Mouse (Mus musculus) limb, embryonic 12.5 days (tissue): ENCODE results near the gene Skor1. TPM values are rescaled to one million over a fixed set of nuclear protein-coding genes. Genes with fewer than 3 reads are reported as not detected.

Experiments
- polyA plus RNA-seq: library from polyadenylated mRNA; unstranded; fragments of >200 nt; fragmentation: Nextera tagmentation; extraction: Ambion mirVana; gene quantifications from 2 replicates; pipeline ENCODE4 v1.2.1, GENCODE M21; 2016

Skor1 gene
- polyA plus RNA-seq, 1 experiment from 2014 or later = 0.11 TPM

Other genes with a start within 250 kb of the Skor1 start
- gene Pias1, start 161.0 kb downstream of the Skor1 start, polyA plus RNA-seq = 50.2 and 55.0 TPM in 2 replicates
- gene Map2k5, start 228.9 kb upstream of the Skor1 start, polyA plus RNA-seq = 40.6 and 44.5 TPM in 2 replicates